Mouse (Mus musculus) MN1 (cell line): ENCODE results near the gene Prkaca.
A peak's percentile ranks its signal among the peaks of the same experiment; 100 is the strongest.

ENCODE experiments used
- DNase-seq: peaks from one replicate; pipeline ENCODE4 v3.0.0-alpha.2; 2016; ENCODE audit warnings: low spot score

Gene Prkaca

GRCm38 (mm10) chr8:84039050-84039449 lies 66.3 kb downstream of the Prkaca start:
- peak; percentile 77 for DNase-seq

- peak; percentile 91 for DNase-seq
These were observed 69.5 kb downstream of the Prkaca start, which contains the start of gene Il27ra for GRCm38 (mm10) chr8:84042066-84042947. TSS of gene Il27ra (minus strand) at chr8:84042589.

GRCm38 (mm10) chr8:84042948-84043342 lies 70.2 kb downstream of the Prkaca start:
- DNase-seq, result peak; percentile 30

GRCm38 (mm10) chr8:84044103-84044502 lies 71.3 kb downstream of the Prkaca start:
- no peak for DNase-seq

GRCm38 (mm10) chr8:84044900-84045299 lies 72.1 kb downstream of the Prkaca start, which contains the start of gene Rln3:
TSS of gene Rln3 (minus strand) at chr8:84045000.
- no peak for DNase-seq
